ENCODE assay signal across 16 mouse cellular contexts in genomic region chr11:75660081-75660590, GRCm38 (mm10).
"Had no signal": no experiment of that assay in that cellular context is flagged by ENCODE, and none has a peak within 500 bp of the region (broad histone marks: within the 10 kb centered on the region; RNA-seq: fewer than 3 reads in every experiment).

No protein-coding gene starts in this region.

- H3K4me3 ChIP-seq: layer of hippocampus, adult 2 months; left cerebral cortex, adult 2 months; limb, embryonic 10.5 days; liver, embryonic 12.5 days; lung, embryonic 15.5 days; midbrain, embryonic 12.5 days; neural tube, embryonic 13.5 days had no signal

- ATAC-seq: liver, embryonic 12.5 days; midbrain, embryonic 16.5 days had no signal

- H3K4me2 ChIP-seq: liver, embryonic 12.5 days; lung, embryonic 15.5 days; midbrain, embryonic 12.5 days; neural tube, embryonic 13.5 days had no signal

- DNase-seq: kidney, postnatal 10 days; kidney, postnatal 4 days; lung, postnatal 14 days; retina, postnatal 1 day; right cerebral cortex, postnatal 4 days; spleen, adult 18-20 months; thymus, postnatal 4 days had no signal

- H3K27ac ChIP-seq: layer of hippocampus, adult 2 months; left cerebral cortex, adult 2 months; limb, embryonic 10.5 days; liver, embryonic 12.5 days; lung, embryonic 15.5 days; macrophage; midbrain, embryonic 12.5 days; neural tube, embryonic 13.5 days had no signal

- H3K27me3 ChIP-seq: liver, embryonic 12.5 days; lung, embryonic 15.5 days had no signal

- H3K9me3 ChIP-seq: limb, embryonic 10.5 days; liver, embryonic 12.5 days; lung, embryonic 15.5 days; midbrain, embryonic 12.5 days; neural tube, embryonic 13.5 days had no signal

- H3K9ac ChIP-seq: liver, embryonic 12.5 days; lung, embryonic 15.5 days; midbrain, embryonic 12.5 days; neural tube, embryonic 13.5 days had no signal
